Mouse (Mus musculus): Measurements from ENCODE around the gene Gli1. TPM values are rescaled to one million over a fixed set of nuclear protein-coding genes. Genes with fewer than 3 reads are reported as not detected.

The Gli1 gene
- 6.3 and 8.2 TPM in 2 replicates for polyA plus RNA-seq (2015; fragmentation: Nextera tagmentation; extraction: Ambion mirVana)

DNA sequence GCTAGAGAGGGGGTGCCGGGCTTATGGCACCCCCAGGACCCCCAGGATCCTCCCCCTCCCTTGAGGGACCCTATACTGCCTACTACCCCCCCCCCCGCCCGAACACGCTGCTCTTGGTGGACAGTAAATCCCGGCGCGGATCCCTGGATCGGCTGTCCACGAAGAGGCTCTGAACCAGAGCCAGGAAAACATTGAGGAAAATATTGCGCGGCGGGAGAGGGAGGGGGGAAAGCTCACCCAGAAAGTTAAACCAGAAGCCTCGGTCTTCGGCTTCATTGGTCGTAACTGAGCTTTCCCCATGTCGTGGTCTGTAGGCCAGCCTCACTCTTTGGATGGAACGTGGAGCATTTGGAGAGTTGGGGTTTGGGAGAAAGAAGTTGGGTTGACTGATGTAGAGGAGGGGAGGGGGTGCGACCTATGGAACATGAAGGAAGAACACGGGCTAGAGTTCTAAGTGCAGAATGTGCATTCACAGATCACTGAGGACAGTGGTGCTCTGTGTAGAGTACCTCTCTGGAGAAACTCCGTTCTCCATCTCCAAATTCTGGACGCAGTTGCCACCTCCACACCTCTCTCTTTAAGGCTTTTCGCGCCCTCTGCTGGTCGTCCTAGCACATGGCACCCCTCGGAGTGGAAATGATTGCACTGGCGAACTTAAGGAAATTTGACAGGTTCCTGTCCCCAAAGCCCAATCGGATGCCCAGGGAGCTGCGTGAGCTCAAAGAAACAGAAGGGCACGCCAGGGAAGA is at the start of gene Gli1:
TSS of gene Gli1 (minus strand) at position 84 of the 749 bp plus-strand sequence.
- Histone ChIP-seq H3K4me1 (peaks cover 38% of the 10 kb centered on the region), H3K9ac (peak within 1 kb of the TSS; percentile 53), H3K9me3 (replicated peaks) (no peaks in the 10 kb centered on the region), H3K4me2 (peak within 1 kb of the TSS; percentile 97), H3K27me3 (peaks cover 17% of the 10 kb centered on the region), H3K27ac (peak within 1 kb of the TSS; percentile 93), H3K4me3 (replicated peaks) (peak within 1 kb of the TSS; percentile 61), H3K36me3 (peaks cover 9% of the 10 kb centered on the region)
- WGBS: under 1% methylated on average over 29 of the region's 29 CpGs
- peak; percentile 57 for ATAC-seq (replicated peaks; ENCODE audit: low FRiP score)

DNA sequence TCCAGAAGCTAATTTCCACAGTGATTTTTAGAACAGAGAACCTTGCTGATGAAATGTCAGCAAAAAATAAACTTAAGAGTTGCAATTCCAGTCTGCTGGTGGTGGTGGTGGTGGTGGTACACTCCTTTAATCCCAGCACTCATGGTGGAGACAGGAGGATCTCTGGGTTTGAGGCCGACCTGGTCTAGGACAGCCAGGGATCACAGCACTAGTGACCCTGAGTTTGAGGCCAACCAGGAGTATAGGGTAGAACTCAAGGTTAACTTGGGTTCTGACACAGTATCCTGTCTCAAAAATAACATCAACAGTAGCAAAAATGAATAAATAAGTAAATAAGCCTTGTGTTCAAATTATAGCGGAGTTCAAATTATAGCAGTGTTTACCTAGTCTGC is 40.0 kb upstream of the Gli1 start:
- no peaks in the 10 kb centered on the region for H3K9me3 ChIP-seq (replicated peaks)
- 56% methylated on average over 2 of the region's 2 CpGs for WGBS
- ATAC-seq (replicated peaks; ENCODE audit: low FRiP score): no peak
- H3K36me3 ChIP-seq: no peaks in the 10 kb centered on the region
- H3K4me3 ChIP-seq (replicated peaks): peak overlapping the region; percentile 62
- peak overlapping the region; percentile 96 for H3K27ac ChIP-seq
- peak overlapping the region; percentile 82; the same call in 1 of the 2 replicates for H3K9ac ChIP-seq
- H3K27me3 ChIP-seq: no peaks in the 10 kb centered on the region
- H3K4me2 ChIP-seq: peak overlapping the region; percentile 71
- peaks cover 18% of the 10 kb centered on the region for H3K4me1 ChIP-seq

DNA sequence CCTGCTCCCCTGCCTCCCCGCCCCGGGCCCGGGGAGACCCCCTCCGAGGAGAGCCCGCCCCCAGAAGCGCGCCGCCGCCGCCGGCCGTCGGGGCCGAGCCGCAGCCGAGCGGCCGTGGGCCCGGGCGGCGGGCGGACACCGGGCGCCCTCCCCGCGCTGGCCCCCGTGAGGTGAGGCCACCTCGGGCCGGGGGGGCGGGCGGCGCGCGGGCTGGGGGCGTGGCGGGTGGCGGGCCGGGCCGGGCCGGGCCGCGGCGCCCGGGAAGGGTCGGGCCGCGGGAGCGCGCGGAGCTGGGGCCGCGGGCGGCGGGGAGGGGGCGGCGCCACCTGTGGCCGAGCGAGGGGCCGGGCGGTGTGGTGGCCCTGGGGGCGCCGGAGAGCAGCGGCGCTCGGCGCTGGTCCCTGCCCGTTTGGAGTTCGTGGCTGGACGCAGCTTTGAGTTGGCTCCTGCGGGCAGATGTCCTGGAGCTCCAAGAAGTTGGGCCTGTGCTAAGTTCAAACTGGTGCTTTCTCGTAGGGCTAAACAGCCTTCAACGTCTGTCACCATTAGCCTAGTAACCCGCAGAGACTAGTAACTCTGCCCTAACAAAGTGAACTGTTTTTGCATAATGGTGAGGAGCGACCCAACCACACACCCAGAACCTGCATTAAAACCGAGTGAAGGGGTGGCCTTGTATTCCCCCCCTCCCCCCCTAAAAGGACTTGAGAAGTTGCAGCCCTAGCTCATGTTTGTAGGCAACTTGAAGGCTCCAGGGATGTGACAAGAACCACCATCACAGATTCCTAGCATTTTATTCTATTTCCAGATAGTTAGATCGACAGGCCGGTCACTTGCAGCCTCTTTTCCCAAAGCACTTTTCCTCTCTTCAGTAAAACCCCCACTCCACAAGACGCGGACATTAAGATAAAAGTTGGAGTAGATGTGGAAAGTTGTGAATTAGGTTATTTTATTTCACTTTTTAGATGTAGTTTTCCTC is 39.3 kb upstream of the Gli1 start:
- Histone ChIP-seq H3K27me3 (no peaks in the 10 kb centered on the region), H3K9ac (peak overlapping the region; percentile 82), H3K9me3 (replicated peaks) (no peaks in the 10 kb centered on the region), H3K4me3 (replicated peaks) (peak overlapping the region; percentile 62), H3K36me3 (no peaks in the 10 kb centered on the region), H3K4me2 (peak overlapping the region; percentile 71), H3K27ac (peak overlapping the region; percentile 96), H3K4me1 (peaks cover 18% of the 10 kb centered on the region)
- WGBS: 2% methylated on average over 55 of the region's 79 CpGs
- ATAC-seq (replicated peaks; ENCODE audit: low FRiP score): peak; percentile 93

DNA sequence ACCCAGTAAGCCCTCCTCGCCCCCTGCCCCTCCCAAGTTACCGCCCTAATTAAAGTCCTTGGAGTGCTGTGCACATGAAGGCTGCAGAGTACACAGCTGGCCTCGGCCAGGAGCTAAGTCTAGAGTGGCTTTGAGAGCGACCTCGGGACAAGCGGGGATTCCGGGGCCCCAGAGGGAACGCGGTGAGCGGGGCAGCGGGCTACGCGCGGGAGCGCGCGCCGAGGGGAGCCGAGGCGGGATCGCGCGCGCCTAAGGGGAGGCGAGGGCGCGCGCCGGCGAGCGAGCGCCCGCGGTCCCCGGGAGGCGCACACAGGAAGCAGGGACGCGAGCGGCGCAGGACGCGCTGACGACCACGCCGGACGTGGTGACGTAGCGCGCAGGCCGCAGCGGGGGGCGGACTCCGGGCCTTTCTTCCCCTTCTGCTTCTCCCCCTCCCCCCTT is 38.5 kb upstream of the Gli1 start, which contains the start of gene R3hdm2:
TSS of gene R3hdm2 (plus strand) at position 77 of the 441 bp plus-strand sequence.
- under 1% methylated on average over 49 of the region's 53 CpGs for WGBS
- peak; percentile 97 for ATAC-seq (replicated peaks; ENCODE audit: low FRiP score)
- Histone ChIP-seq H3K27me3 (no peaks in the 10 kb centered on the region), H3K4me3 (replicated peaks) (peak within 1 kb of the TSS; percentile 62), H3K9me3 (replicated peaks) (no peaks in the 10 kb centered on the region), H3K36me3 (no peaks in the 10 kb centered on the region), H3K4me2 (peak within 1 kb of the TSS; percentile 71), H3K27ac (peak within 1 kb of the TSS; percentile 96), H3K9ac (peak within 1 kb of the TSS; percentile 82), H3K4me1 (peaks cover 14% of the 10 kb centered on the region)

DNA sequence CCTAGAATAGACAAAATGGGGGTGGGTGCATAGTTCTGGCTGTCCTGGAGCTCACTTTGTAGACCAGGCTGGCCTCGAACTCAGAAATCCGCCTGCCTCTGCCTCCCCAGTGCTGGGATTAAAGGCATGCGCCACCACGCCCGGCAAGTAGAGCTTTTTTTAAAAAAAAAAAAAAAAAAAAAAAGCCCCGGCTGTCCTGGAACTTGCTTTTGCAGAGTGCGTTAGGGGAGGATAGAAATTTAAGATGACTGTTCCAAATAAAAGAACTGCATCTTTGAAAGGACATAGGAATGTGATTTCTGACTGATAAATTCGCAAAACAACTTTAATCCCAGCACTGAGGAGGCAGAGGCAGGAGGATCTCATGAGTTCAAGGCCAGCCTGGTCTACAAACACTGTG is 37.9 kb upstream of the Gli1 start:
- no peaks in the 10 kb centered on the region for H3K9me3 ChIP-seq (replicated peaks)
- H3K4me2 ChIP-seq: peak overlapping the region; percentile 71
- peaks cover 14% of the 10 kb centered on the region for H3K4me1 ChIP-seq
- peak overlapping the region; percentile 62 for H3K4me3 ChIP-seq (replicated peaks)
- H3K9ac ChIP-seq: no peak overlapping the region
- no peak for ATAC-seq (replicated peaks; ENCODE audit: low FRiP score)
- H3K27ac ChIP-seq: peak overlapping the region; percentile 96
- no peaks in the 10 kb centered on the region for H3K27me3 ChIP-seq
- H3K36me3 ChIP-seq: no peaks in the 10 kb centered on the region
- 84% methylated on average over 8 of the region's 8 CpGs for WGBS

DNA sequence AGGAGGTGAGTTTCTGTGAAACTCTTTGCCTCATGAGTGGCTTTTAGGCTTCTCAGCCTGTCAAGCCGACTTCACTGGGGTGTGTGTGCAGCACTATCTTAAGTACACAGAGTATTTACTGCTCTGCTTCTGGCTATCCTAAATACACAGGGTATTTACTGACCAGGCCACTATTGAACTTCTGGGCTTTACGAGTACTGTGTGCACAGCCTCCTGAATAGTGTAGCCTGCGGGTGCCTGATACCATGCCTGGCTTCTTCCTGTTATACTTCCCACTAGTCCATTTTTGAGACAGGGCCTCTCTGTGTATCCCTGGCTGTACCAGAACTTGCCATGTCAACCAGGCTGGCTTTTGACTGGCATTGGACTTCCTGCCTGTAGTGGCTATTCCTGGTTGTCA is 35.9 kb upstream of the Gli1 start:
- H3K27me3 ChIP-seq: no peaks in the 10 kb centered on the region
- no peak overlapping the region for H3K4me2 ChIP-seq

DNA sequence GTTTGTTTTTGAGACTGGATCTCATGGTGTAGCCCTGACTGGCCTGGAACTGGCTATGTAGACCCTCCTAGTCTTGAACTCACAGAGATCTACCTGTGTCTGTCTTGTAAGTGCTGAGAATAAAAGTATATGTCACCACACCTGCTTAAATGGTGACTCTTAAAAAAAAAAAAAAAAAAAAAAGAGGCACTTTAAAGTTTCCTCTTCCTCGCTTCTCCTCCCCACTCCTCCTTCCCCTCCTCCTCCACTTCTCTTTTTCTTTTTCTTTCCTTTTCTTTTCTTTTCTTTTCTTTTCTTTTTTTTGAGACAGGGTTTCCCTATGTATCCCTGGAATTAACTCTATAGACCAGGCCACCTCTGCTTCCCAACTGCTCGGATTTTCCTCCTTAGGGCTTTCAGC is 29.2 kb upstream of the Gli1 start:
- no peaks in the 10 kb centered on the region for H3K27me3 ChIP-seq
- no peak overlapping the region for H3K4me2 ChIP-seq
- ATAC-seq (replicated peaks; ENCODE audit: low FRiP score): no peak
- H3K27ac ChIP-seq: no peak overlapping the region
- H3K4me3 ChIP-seq (replicated peaks): no peak overlapping the region
- H3K9ac ChIP-seq: no peak overlapping the region
- H3K9me3 ChIP-seq (replicated peaks): no peaks in the 10 kb centered on the region
- WGBS: 72% methylated on average over 2 of the region's 2 CpGs
- H3K36me3 ChIP-seq: no peaks in the 10 kb centered on the region
- H3K4me1 ChIP-seq: peaks cover 17% of the 10 kb centered on the region; the same call in 1 of the 2 replicates

More for the DNA sequence above, 35.9 kb upstream of the Gli1 start:
- Histone ChIP-seq H3K4me3 (replicated peaks) (no peak overlapping the region), H3K4me1 (peaks cover 14% of the 10 kb centered on the region), H3K27ac (no peak overlapping the region), H3K9ac (no peak overlapping the region), H3K36me3 (no peaks in the 10 kb centered on the region), H3K9me3 (replicated peaks) (no peaks in the 10 kb centered on the region)
- WGBS: 74% methylated on average over 3 of the region's 3 CpGs
- ATAC-seq (replicated peaks; ENCODE audit: low FRiP score): no peak

DNA sequence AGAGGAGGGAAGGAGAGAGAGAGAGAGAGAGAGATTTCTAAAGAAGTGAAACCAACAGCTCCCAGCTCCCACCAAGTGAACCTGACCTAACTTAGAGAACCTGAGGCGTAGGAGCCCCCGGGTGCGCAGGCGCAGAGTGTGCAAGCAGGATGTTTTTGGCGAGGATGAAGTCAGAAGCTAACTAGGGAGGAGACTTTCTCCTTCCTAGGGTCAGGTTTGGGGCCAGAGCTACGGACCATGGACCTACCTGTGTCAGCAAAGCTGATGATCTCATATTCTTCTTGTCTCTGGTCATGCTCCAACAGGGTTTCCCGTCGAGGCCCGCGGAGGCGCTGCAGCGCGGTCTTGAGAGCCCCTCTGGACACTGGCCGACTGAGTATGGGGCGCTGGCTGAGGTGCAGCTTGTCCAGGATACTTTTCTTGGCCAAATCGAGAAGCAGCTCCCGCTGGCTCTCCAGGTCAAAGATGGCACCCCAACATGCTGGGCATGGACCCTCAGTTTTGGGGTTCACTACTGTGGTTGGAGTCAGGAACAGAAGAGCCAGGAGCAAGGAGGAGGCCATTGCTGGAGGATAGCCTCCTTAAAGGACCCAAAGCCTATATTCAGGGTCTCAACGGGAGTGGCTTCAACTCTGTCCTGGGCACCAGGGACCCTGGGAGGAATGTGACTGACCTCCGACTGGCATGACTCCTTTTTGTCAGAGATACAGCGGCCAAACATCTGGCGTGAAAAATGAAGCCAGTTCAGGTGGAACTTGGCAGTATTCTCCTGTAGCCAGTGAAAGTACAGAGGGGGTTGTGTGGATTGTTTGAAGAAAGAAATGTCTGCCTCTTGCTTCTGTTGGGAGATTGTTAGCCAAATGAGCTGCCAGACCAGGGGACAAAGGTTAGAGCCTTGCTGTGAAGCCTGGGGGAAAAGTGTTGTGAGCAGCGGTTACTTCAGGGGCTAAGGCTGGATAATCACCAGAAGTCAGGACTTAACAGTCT is 28.4 kb upstream of the Gli1 start, which contains the start of gene Inhbc:
TSS of gene Inhbc (minus strand) at position 598 of the 987 bp plus-strand sequence.
- no peaks in the 10 kb centered on the region for H3K27me3 ChIP-seq
- no peaks in the 10 kb centered on the region for H3K36me3 ChIP-seq
- no peak within 1 kb of the TSS for H3K4me2 ChIP-seq
- H3K9me3 ChIP-seq (replicated peaks): no peaks in the 10 kb centered on the region
- H3K9ac ChIP-seq: no peak within 1 kb of the TSS
- 82% methylated on average over 22 of the region's 22 CpGs for WGBS
- ATAC-seq (replicated peaks; ENCODE audit: low FRiP score): no peak; the same call in 1 of the 2 replicates
- H3K4me3 ChIP-seq (replicated peaks): no peak within 1 kb of the TSS
- H3K27ac ChIP-seq: no peak within 1 kb of the TSS
- peaks cover 17% of the 10 kb centered on the region; the same call in 1 of the 2 replicates for H3K4me1 ChIP-seq

DNA sequence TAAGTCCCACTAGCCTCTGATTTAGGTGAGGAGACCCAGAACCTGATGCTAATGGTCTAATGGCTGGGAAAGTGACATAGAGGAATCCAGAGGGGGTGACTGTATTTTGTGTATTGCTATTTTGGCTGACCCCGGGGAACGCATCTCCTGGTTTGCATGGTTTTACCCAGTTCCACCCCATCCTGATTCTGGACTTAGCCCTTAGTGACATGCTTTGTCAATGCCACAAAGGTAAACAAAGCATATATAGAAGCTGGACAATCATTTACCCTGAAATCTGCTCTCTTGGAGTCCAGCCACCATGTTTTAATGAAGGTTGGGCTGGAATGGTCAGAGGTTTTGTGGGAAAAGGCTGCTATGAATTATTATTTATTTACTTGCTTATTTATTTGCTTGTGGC is 26.5 kb upstream of the Gli1 start:
- Histone ChIP-seq H3K4me1 (peaks cover 17% of the 10 kb centered on the region; the same call in 1 of the 2 replicates), H3K36me3 (no peaks in the 10 kb centered on the region), H3K4me2 (no peak overlapping the region), H3K9ac (no peak overlapping the region), H3K4me3 (replicated peaks) (no peak overlapping the region), H3K27me3 (no peaks in the 10 kb centered on the region), H3K27ac (no peak overlapping the region), H3K9me3 (replicated peaks) (no peaks in the 10 kb centered on the region)
- WGBS: 84% methylated on average over 2 of the region's 2 CpGs
- ATAC-seq (replicated peaks; ENCODE audit: low FRiP score): peak; percentile 50; the same call in 1 of the 2 replicates

DNA sequence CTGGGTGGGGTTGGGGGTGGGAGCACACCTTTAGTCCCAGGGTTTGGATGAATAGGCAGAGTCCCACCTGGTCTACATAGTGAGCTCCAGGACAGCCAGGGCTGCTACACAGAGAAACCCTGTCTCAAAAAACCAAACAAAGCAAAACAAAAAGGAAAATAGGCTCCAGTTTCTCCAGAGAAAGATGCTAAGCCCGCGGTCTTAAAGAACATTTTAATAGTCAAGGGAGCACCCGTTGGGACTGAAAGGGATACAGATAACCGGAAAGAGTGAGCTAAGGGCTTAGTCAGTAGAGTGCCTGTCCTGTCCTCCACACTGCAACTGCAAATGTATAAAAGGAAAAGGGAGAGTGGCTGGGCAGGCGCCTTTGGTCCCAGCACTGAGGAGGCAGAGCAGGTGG is 25.3 kb upstream of the Gli1 start:
- H3K27me3 ChIP-seq: no peaks in the 10 kb centered on the region
- no peak overlapping the region for H3K4me3 ChIP-seq (replicated peaks)
- no peak overlapping the region for H3K9ac ChIP-seq
- H3K9me3 ChIP-seq (replicated peaks): no peaks in the 10 kb centered on the region
- ATAC-seq (replicated peaks; ENCODE audit: low FRiP score): no peak
- peaks cover 17% of the 10 kb centered on the region; the same call in 1 of the 2 replicates for H3K4me1 ChIP-seq
- no peak overlapping the region for H3K27ac ChIP-seq
- WGBS: 83% methylated on average over 5 of the region's 5 CpGs
- H3K4me2 ChIP-seq: no peak overlapping the region
- H3K36me3 ChIP-seq: no peaks in the 10 kb centered on the region

DNA sequence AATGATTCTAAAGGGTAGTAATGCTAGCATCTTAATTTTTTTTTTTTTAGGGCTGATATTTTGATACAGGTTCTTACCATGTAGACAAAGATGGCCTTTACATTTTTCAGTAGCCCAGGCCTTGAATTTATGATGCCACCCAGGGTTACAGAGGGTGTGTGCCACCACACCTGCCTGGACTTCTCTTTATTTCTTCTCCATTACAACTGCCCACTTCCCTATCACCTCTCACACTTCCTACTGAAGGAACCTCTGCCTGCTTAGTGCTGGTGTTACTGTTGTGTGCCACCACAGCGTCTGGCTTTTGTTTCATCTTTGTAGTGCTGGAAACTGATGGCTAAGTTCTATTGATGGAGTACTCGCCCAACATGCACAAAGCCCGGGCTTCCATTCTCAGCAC is 18.9 kb upstream of the Gli1 start:
- WGBS: 87% methylated on average over 3 of the region's 3 CpGs
- Histone ChIP-seq H3K4me3 (replicated peaks) (no peak overlapping the region), H3K36me3 (no peaks in the 10 kb centered on the region)

More for the DNA sequence above, 18.9 kb upstream of the Gli1 start:
- Histone ChIP-seq H3K9me3 (replicated peaks) (no peaks in the 10 kb centered on the region), H3K9ac (no peak overlapping the region), H3K4me1 (no peaks in the 10 kb centered on the region), H3K4me2 (no peak overlapping the region), H3K27ac (no peak overlapping the region), H3K27me3 (no peaks in the 10 kb centered on the region)
- no peak for ATAC-seq (replicated peaks; ENCODE audit: low FRiP score)
